Mouse (Mus musculus) kidney, adult 9 months (tissue): ENCODE results near the gene Syt1.
A peak's percentile ranks its signal among the peaks of the same experiment; 100 is the strongest.

Source experiments
- DNase-seq: peaks from one replicate; pipeline ENCODE4 v3.0.0; 2022

Gene Syt1

GRCm38 (mm10) chr10:108568136-108568535 lies 442.6 kb downstream of the Syt1 start:
- DNase-seq: peak; percentile 92

DNA sequence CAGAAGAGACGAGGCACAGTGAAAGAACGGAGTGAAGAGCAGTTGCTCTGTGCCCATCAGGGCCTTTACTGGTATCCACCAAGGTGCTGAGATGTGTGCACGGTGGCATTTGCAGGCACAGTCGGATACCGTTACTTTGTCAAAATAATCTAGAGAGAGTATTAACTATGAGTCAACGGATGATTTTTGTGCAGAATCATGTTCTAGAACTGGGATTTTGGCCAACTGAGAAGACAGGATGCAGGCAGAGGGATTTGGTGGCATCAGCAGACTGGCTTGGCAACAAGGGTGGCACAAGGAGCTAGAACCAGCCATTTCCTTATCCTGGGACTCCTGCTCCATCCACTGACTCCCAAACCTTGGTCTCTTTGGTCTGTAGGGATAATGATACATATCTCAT lies 443.3 kb downstream of the Syt1 start:
- no peak for DNase-seq

DNA sequence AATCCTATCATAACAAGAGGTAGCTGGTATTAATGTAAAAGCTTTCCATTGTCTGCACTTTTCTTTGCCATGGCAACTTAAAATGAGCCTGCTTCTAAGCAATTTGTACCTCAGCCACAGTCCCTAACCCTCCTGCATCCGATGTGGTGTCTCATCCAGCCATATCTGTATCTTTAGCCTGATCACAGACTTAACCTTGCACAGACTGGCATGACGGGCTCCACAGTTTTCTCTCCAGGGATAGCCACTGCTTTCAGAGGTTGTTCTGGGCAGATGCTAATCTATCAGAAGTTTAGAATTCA lies 451.2 kb downstream of the Syt1 start:
- no peak for DNase-seq

DNA sequence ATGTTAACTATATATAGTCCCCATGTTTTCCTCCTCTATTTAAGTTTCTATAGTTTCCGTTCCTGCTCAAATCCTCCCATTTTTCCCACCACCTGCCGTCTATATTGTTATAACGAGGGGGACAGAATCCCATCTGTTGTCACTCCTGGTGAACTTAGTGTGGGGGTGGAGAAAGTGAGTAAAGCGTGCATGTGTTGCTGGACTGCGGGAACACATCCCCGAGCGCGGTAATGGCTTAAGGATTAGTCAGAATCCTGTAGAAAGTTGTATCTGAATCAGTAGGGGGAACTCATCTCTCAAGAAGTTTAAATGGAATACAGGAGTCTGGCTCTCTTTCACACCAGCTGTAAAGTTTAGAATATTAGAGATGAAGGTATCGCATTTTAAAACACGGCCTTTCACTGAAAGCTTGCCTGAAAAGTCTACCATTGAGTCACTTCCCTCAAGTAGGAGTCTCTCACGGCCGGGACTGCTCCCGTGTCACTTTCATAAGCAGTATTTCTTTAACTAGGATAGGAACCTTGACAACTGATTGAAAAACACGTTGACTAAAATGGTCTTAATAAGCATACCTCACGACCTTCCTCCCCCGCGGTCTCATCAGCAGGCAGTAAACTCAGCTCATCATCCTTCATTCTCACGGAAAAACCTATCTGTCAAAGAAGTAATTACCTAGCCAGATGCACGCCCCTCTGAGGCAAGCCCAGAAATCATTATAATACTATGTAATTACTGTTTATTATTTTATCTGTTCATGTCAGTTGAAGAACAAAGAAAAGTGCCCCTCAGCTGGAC lies 451.8 kb downstream of the Syt1 start:
- no peak for DNase-seq

DNA sequence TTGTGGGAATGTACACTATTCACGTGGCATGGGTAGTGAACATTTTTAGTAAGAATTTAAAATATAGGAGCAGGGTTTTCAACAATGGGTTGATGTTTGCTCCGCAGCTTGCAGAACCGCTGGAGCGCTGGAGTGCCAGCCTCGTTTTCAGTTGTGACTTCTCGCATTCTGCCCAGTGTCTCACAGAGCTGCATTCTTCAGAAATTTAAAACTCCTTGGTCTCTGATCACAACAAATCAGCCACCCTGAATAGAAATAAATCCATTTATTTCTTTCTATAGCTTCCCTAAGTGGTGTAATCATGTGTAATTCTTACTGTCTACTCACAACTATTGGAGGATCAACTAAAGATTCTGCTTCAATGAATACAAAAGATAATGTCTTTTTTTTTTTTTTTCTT lies 458.2 kb downstream of the Syt1 start:
- DNase-seq: no peak

- no peak for DNase-seq
These were observed 465.1 kb downstream of the Syt1 start for GRCm38 (mm10) chr10:108545715-108546114.

GRCm38 (mm10) chr10:108541555-108541954 lies 469.2 kb downstream of the Syt1 start:
- DNase-seq: no peak

GRCm38 (mm10) chr10:108538546-108538945 lies 472.2 kb downstream of the Syt1 start:
- peak; percentile 15 for DNase-seq

GRCm38 (mm10) chr10:108537641-108538040 lies 473.1 kb downstream of the Syt1 start:
- peak; percentile 78 for DNase-seq

DNA sequence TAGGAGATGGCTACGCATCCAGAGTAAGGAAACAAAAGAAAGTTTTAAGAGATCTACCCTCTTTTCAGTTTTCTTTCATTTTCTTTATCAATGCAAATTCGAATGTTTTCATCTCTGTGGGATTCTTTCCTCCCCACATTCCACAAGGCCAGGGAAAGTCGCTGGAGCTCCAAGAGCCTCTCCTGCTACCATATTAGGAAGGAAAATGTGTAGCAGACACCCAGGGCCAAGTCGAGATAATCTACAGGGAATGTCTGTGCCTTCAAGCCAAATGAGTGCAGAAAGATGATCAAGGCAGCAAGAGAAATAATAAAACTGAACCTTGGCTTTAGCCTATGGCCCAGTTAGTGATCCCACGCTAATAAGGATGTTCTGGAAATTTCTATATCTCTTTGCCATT lies 474.9 kb downstream of the Syt1 start:
- no peak for DNase-seq

- DNase-seq: no peak
These were observed 476.7 kb downstream of the Syt1 start for GRCm38 (mm10) chr10:108534112-108534511.

DNA sequence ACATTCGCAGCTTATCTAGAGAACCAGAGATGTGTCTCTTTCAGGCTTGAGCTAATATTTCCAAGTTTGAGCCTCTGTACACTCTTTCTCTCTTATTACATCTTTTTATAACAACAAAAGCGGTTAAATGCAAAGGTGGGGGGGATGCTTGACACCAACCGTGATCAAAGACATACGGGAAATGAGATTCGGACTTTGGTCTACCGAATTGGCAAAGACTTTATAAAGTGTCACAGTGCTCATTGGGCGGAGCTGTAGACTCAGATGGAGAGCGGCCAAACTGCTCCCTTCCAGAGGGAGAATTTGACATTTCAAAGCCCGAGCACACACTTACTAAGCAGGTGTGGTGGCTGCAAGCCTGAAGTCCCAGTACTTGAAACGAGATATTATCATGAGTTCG lies 477.9 kb downstream of the Syt1 start:
- peak; percentile 27 for DNase-seq

GRCm38 (mm10) chr10:108532283-108532682 lies 478.5 kb downstream of the Syt1 start:
- no peak for DNase-seq

DNA sequence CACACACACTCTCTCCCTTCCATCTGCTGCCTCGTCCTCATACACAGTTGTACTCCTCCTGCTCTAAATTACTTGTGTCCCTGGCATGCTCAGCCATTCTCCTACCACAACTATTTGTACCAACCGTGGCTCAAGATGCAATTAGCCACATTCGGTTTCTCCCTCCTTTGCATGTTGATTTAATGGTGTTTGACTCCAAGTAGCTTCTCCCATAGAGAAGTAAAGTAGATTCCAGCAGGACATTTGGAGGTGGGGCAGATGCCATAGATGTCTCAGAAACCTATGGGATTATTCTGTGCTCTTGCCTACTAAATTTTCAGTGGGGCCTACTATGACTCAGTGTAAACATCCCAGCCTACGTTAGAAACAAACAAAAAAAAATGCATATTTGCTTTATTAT lies 479.1 kb downstream of the Syt1 start:
- no peak for DNase-seq

- no peak for DNase-seq
These were observed 479.7 kb downstream of the Syt1 start for GRCm38 (mm10) chr10:108531111-108531510.

DNA sequence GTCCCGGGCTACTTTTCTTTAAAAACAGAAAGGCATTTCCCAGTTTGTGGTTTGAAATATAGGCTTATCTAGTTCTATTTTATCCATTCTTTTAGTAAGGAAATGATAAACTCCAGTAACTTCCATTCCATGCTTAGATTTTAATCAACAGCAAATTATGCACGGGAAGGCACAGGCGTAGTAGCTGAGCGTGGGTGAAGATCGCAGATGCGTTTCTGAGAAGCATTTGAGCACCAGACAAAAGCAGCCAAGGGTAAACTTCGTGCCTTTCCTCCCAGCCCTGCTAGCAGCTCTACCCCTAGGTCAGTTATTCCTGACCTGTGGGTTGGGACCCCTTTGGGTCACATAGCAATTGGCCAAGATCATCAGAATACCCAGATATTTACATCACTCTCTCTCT lies 482.4 kb downstream of the Syt1 start:
- DNase-seq: no peak

DNA sequence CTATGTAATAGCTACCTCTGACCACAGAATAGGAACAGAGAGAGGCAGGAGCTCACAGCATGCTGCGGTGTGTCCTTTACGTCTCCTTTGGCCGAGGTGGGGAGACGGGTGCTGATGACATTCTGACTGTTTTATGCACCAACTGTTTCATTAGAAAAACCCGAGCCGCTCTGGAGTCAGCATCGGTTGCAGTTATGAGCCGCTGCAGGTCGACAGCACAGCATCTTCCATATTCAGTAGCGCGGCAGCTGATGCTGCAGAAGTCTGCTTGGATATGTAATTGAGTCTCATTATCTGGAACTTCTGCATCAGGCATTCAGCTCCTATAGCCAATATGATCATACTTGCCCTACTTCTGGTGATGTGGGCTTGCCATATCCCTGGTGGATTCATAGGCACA lies 485.3 kb downstream of the Syt1 start:
- DNase-seq: no peak

DNA sequence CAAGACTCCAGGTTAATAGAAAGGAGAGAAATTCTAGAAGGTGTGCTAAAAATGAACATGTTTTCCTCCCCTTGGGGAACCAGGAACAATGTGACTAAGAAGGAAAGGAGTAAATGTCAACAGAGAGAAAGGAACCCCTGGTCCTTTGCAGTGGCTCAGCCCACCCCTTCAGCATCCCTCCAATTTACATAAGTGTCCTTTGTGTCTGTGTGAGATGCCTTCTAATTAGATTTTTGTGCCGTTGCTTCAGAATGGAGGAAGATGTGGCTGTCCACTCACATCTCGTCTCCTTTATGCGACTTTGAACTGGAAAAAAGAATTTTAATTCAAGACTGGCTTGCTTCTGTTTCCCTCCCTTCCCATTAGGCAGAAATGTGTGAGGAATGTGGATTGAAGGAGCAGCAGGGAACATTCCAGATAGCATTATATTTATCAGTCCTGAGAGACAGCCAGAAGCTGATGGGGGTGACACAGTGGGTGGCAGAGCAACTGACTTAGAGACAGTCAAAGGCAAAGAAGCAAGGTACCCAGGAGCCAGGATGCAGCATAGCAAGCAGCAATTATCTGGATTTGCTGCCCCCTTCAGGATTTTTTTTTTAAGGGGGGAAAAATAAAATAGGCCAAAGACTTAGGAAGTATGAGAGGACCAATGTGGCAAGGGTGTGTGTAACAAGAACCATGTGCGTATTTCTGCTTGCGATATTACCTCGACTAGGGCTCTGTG lies 486.3 kb downstream of the Syt1 start:
- DNase-seq: peak; percentile 48

DNA sequence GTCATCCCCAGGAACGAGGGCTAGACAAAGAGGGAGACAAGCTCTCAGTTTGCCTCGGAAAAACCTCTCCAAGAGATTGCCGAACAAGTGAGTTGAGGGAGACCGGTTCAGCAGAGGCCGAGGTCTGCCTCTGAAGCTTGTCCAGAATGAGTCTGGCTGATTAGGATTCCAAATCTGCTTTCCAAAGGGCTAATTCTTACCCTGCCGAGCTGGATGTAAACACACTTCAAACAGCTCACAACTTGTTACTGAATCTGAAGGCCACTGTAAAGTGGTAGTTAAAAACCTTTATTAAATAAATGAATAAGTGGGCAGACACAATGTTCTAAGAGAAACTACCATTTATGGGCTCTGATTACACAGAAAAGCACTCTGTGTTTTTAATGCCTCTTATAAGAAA lies 491.6 kb downstream of the Syt1 start:
- no peak for DNase-seq

DNA sequence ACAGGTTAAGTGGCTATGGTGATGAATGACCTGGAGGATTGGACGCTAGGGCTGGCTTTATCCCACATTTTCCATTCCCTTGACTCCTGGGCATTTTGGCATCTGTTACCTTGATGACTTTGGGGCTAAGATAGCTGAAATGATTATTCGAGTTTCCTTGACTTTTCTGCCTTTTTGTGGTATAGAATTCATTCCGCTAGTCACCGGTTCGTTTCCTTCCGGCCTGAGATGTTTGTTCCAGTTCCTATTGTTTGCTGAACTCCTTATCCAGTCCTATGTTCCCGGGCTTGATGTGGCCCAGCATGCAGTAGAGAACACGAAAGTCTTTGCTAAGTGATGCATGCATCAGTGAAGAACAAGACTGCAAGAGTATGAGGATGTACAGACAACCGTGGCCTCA lies 493.7 kb downstream of the Syt1 start:
- DNase-seq: no peak

- no peak for DNase-seq
These were observed 496.1 kb downstream of the Syt1 start for GRCm38 (mm10) chr10:108514671-108515070.

- no peak for DNase-seq
These were observed 501.2 kb downstream of the Syt1 start for GRCm38 (mm10) chr10:108509579-108509978.

DNA sequence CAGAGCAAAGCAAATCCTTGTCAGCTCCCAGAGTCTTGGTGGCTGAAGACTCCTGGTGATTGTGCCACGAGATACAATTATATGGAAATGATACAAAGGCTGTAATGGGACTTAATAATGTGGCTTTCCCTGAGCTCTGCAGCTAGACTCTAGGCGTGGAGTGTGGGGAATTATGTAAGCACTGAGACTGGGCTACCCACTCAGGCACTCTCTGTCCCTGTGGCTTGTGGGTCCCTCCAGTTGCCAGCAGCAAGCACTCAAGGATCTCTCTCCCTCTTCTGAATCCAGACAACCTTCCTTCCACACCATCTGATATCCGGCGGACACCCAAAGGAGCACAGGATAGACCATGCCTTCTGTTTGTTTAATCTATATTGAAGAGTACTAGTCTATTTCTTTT lies 503.9 kb downstream of the Syt1 start:
- no peak for DNase-seq

DNA sequence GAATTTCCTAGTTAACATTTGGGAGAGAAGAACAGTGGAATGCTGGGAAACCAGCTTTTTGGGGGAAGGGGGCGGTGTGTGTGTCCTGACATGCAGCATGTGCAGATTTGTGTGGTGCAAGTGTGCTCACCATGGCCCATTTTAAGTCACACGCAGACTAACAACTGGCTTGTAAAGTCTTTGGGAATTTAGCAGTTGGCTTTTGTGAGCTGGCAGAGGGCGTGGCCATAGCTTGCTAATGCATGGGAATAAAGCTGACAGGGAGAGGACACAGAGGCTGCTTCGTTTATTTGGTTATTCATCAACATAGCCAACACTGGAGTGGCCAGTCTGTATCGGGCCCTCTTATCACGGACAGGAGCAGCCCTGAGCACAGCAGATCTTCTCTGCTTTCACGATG lies 505.9 kb downstream of the Syt1 start:
- DNase-seq: peak; percentile 16
